Mouse (Mus musculus) brain, embryonic 14.5 days (tissue): ENCODE measurements at regions not wholly inside any gene's neighbourhood (a gene's known extent, or its start where the extent isn't known, plus 50 kb on each side); places are given as distances from the start of the nearest gene placed in this dataset.

Experiments
- CTCF ChIP-seq: fragments of 200-500 bp; IDR thresholded peaks from 2 replicates; pipeline ENCODE4 v1.5.1; 2012; ENCODE audit warnings: inconsistent platforms, mild to moderate bottlenecking, moderate library complexity, borderline replicate concordance; ENCODE audit not compliant: insufficient read depth, insufficient read length; ENCODE audit errors: extremely low read depth
- POLR2A ChIP-seq: fragments of 200-500 bp; IDR thresholded peaks from 2 replicates; pipeline ENCODE4 v1.6.1; 2012; ENCODE audit warnings: mild to moderate bottlenecking, inconsistent platforms, borderline replicate concordance; ENCODE audit not compliant: poor library complexity, insufficient read depth, insufficient read length, severe bottlenecking; ENCODE audit errors: extremely low read depth

DNA sequence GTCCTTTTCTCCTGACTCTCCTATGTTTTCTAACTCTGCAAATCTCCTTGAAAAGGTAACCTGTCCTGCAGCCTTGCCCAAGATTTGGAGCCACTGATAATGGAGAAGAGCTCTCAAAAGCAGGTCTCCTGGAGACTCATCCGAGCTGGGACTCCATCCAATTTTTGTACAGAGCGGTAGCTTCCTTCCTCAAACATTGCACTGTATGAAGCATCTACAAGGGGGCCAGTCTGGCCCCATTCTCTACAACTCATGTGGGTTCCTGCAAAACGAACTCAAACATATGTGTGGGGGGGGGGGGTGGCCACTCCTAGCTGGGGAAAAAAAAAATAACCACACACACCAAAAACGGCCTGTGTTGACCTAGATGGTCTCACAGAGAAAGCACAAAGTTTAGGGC, 164.4 kb upstream of the Dyrk2 start:
- TF ChIP-seq POLR2A = no peak
- no peak for TF ChIP-seq CTCF
